8 mouse cellular contexts compared by ENCODE assay signal in the genomic region with DNA sequence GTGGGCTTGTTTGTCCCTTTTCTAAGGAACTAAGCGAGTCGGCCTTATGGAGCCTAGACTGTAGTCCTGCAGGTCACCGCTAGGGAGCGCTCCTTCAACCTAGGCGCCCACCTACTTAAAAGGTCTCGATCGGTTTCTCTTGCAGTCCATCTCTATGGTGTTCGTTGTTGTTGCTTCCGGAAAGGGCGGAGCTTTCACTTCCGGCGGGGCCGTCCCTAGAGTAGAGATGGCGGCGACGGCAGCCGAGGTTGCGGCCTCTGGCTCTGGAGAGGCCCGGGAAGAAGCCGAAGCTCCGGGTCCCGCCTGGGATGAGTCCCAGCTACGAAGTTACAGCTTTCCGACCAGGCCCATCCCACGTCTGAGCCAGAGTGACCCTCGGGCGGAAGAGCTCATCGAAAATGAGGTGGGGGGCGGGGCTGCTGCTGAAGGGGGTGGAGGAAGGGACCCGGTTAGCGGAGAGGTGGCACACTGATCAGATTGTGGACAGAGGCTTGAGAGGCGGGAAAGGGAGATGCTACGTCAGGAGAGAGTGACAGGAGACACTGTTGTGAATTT. TPM values are rescaled to one million over a fixed set of nuclear protein-coding genes. Genes with fewer than 3 reads are reported as not detected.
DNase-seq lines count a peak whose midpoint lies in the region; ATAC-seq lines count a peak whose summit lies in the region.

A gene (plus strand): TSS at position 199 of the 555 bp plus-strand sequence.

- no peaks in the 10 kb centered on the region for H3K4me1 ChIP-seq in hindbrain, embryonic 11.5 days (replicated peaks; ENCODE audit: control insufficient read depth, insufficient read depth, low read length)

- H3K9me3 ChIP-seq in hindbrain, embryonic 11.5 days (ENCODE audit: control insufficient read depth, low read length), result no peaks in the 10 kb centered on the region

- H3K4me3 ChIP-seq in hindbrain, embryonic 11.5 days (ENCODE audit: low read depth, low read length), result peak within 1 kb of the TSS; percentile 83

- H3K4me2 ChIP-seq in hindbrain, embryonic 11.5 days (replicated peaks; ENCODE audit: low read depth, low read length), result peak within 1 kb of the TSS; percentile 71

- peak within 1 kb of the TSS; percentile 48; the same call in 1 of the 2 replicates for H3K27ac ChIP-seq in hindbrain, embryonic 11.5 days (ENCODE audit: low read depth, low read length)

- WGBS in hindbrain, embryonic 11.5 days, result under 1% methylated on average over 33 of the region's 33 CpGs

- peak; percentile 94 for DNase-seq in Muller cell, postnatal 12 days (ENCODE audit: inconsistent ontology term)
- peak; percentile 95 for DNase-seq in cerebellum, adult 9-11 months
- DNase-seq in frontal cortex, adult 2 months (ENCODE audit: extremely low spot score in 1 of 2, low spot score in 1 of 2), result peak; percentile 95 to 98
- DNase-seq in hindbrain, embryonic 11.5 days (ENCODE audit: low spot score), result peak; percentile 99
- DNase-seq in layer of hippocampus, postnatal 10 days (ENCODE audit: low spot score in 2 of 2), result peak; percentile 95
- DNase-seq in lung, postnatal 10 days, result peak; percentile 97
- DNase-seq in ovary, postnatal 36 days (ENCODE audit: low spot score), result peak; percentile 90
- DNase-seq in thymus, postnatal 25 days, result peak; percentile 95

- H3K9ac ChIP-seq in hindbrain, embryonic 11.5 days (ENCODE audit: low read depth, low read length), result peak within 1 kb of the TSS; percentile 72

- H3K36me3 ChIP-seq in hindbrain, embryonic 11.5 days (ENCODE audit: control insufficient read depth, insufficient read depth, low read length), result no peaks in the 10 kb centered on the region

- ATAC-seq in hindbrain, embryonic 11.5 days (ENCODE audit: low FRiP score), result peak; percentile 95

- H3K27me3 ChIP-seq in hindbrain, embryonic 11.5 days (ENCODE audit: control insufficient read depth, insufficient read depth, low read length), result no peaks in the 10 kb centered on the region

RNA-seq across cellular contexts. Expression of the gene that starts here (rescaled TPM):
- polyA plus RNA-seq in frontal cortex, adult 2 months (2012; rRNA removed), result 25.3 and 26.5 TPM in 2 replicates
- polyA plus RNA-seq in hindbrain, embryonic 11.5 days (2014; fragmentation: Nextera tagmentation; extraction: Ambion mirVana), result 25.8 and 31.9 TPM in 2 replicates
- total RNA-seq in layer of hippocampus, postnatal 10 days (2021), result 10 to 100 TPM; 30.2 to 33.1 TPM

Comparison
In these comparisons a context has a peak if more than half of its experiments do, and no peak if none do; other contexts are left out.
1. Peak in every context shown above with its lines: DNase-seq, ATAC-seq, H3K4me3 ChIP-seq and H3K27ac ChIP-seq.